Mouse (Mus musculus): ENCODE measurements around the gene Rd3l. TPM values are rescaled to one million over a fixed set of nuclear protein-coding genes. Genes with fewer than 3 reads are reported as not detected.
"Not testable (repeated sequence)": the region's sequence is repeated elsewhere in the genome, so short reads cannot be mapped to it uniquely, and the experiment has no call there.

The Rd3l gene
- total RNA-seq, 2 experiments from 2014 or later, result 0.34 to 0.50 TPM

GRCm38 (mm10) chr12:111971231-111971686 is 9.9 kb downstream of the Rd3l start, which contains the start of gene Tdrd9:
Gene Tdrd9, plus strand, starts transcription at chr12:111971559.
- intact Hi-C loops (cut with DNase I), result no loop called here
- DNase-seq (ENCODE audit: low spot score in 2 of 2), result no peak

GRCm38 (mm10) chr12:111970085-111970484 is 11.0 kb downstream of the Rd3l start:
- intact Hi-C loops (cut with DNase I), result no loop called here
- no peak for DNase-seq (ENCODE audit: low spot score in 2 of 2)

GRCm38 (mm10) chr12:111966683-111967173 is 14.4 kb downstream of the Rd3l start, which contains the start of gene Atp5mpl:
Gene Atp5mpl, minus strand, starts transcription at chr12:111966977.
- intact Hi-C loops (cut with DNase I), result loop anchor here (10.0 kb wide), 1 partner anchor 222 kb away; no protein-coding TSS in a partner anchor
- DNase-seq (ENCODE audit: low spot score in 2 of 2), result peak; percentile 96 to 97

- DNase-seq (ENCODE audit: low spot score in 2 of 2), result no peak
- intact Hi-C loops (cut with DNase I), result loop anchor here (10.0 kb wide), 1 partner anchor 219 kb away; no protein-coding TSS in a partner anchor
Observed at GRCm38 (mm10) chr12:111963339-111963738, 17.8 kb downstream of the Rd3l start.

- peak; percentile 65 to 74 for DNase-seq (ENCODE audit: low spot score in 2 of 2)
- intact Hi-C loops (cut with DNase I), result no loop called here
Observed at GRCm38 (mm10) chr12:111958101-111958865, 22.8 kb downstream of the Rd3l start.

- no peak for DNase-seq (ENCODE audit: low spot score in 2 of 2)
- intact Hi-C loops (cut with DNase I), result no loop called here
Observed at GRCm38 (mm10) chr12:111956173-111956572, 24.9 kb downstream of the Rd3l start.

GRCm38 (mm10) chr12:111951701-111952100 is 29.4 kb downstream of the Rd3l start:
- intact Hi-C loops (cut with DNase I), result no loop called here

GRCm38 (mm10) chr12:111950486-111950885 is 30.6 kb downstream of the Rd3l start:
- intact Hi-C loops (cut with DNase I), result no loop called here
- no peak for DNase-seq (ENCODE audit: low spot score in 2 of 2)

More at GRCm38 (mm10) chr12:111951701-111952100, 29.4 kb downstream of the Rd3l start:
- DNase-seq (ENCODE audit: low spot score in 2 of 2), result no peak

- intact Hi-C loops (cut with DNase I), result loop anchor here (1.0 kb wide), 1 partner anchor 68 kb away; no protein-coding TSS in a partner anchor
- DNase-seq (ENCODE audit: low spot score in 2 of 2), result peak; percentile 31 to 55
Observed at GRCm38 (mm10) chr12:111946716-111947115, 34.4 kb downstream of the Rd3l start.

GRCm38 (mm10) chr12:111945765-111946655 is 35.1 kb downstream of the Rd3l start:
- DNase-seq (ENCODE audit: low spot score in 2 of 2), result not testable (repeated sequence)
- intact Hi-C loops (cut with DNase I), result loop anchor here (1.0 kb wide), 1 partner anchor 68 kb away; no protein-coding TSS in a partner anchor

GRCm38 (mm10) chr12:111945115-111945514 is 36.0 kb downstream of the Rd3l start:
- intact Hi-C loops (cut with DNase I), result no loop called here
- no peak for DNase-seq (ENCODE audit: low spot score in 2 of 2)

GRCm38 (mm10) chr12:111944065-111944987 is 36.8 kb downstream of the Rd3l start:
- intact Hi-C loops (cut with DNase I); DNase-seq (ENCODE audit: low spot score in 2 of 2): not testable (repeated sequence)

- intact Hi-C loops (cut with DNase I), result no loop called here
- DNase-seq (ENCODE audit: low spot score in 2 of 2), result no peak
Observed at GRCm38 (mm10) chr12:111943421-111944064, 37.6 kb downstream of the Rd3l start.

- intact Hi-C loops (cut with DNase I), result no loop called here
- DNase-seq (ENCODE audit: low spot score in 2 of 2), result no peak
Observed at GRCm38 (mm10) chr12:111938623-111939177, 42.4 kb downstream of the Rd3l start.

- intact Hi-C loops (cut with DNase I), result loop anchor here (2.0 kb wide), 1 partner anchor 20 kb away; no protein-coding TSS in a partner anchor
- DNase-seq (ENCODE audit: low spot score in 2 of 2), result no peak
Observed at GRCm38 (mm10) chr12:111936706-111937550, 44.2 kb downstream of the Rd3l start.

- intact Hi-C loops (cut with DNase I), result no loop called here
- DNase-seq (ENCODE audit: low spot score in 2 of 2), result no peak
Observed at GRCm38 (mm10) chr12:111933971-111934370, 47.1 kb downstream of the Rd3l start.

Data from left cerebral cortex, postnatal 25 days (tissue).